Mouse (Mus musculus) brain, embryonic 14.5 days (tissue): ENCODE results near the gene 2810006K23Rik. TPM values are rescaled to one million over a fixed set of nuclear protein-coding genes. Genes with fewer than 3 reads are reported as not detected.
"Not testable (repeated sequence)": the region's sequence is repeated elsewhere in the genome, so short reads cannot be mapped to it uniquely, and the experiment has no call there.

Experiments used
- DNase-seq: peaks from one replicate; pipeline ENCODE4 v3.0.0-alpha.2; 2011; ENCODE audit warnings: low read depth
- CTCF ChIP-seq: fragments of 200-500 bp; IDR thresholded peaks from 2 replicates; pipeline ENCODE4 v1.5.1; 2012; ENCODE audit warnings: inconsistent platforms, mild to moderate bottlenecking, moderate library complexity, borderline replicate concordance; ENCODE audit not compliant: insufficient read depth, insufficient read length; ENCODE audit errors: extremely low read depth
- POLR2A ChIP-seq: fragments of 200-500 bp; IDR thresholded peaks from 2 replicates; pipeline ENCODE4 v1.6.1; 2012; ENCODE audit warnings: mild to moderate bottlenecking, inconsistent platforms, borderline replicate concordance; ENCODE audit not compliant: poor library complexity, insufficient read depth, insufficient read length, severe bottlenecking; ENCODE audit errors: extremely low read depth
- polyA plus RNA-seq: library from polyadenylated mRNA; depleted of rRNA; stranded (reverse); fragments of >200 nt; gene quantifications from 2 replicates; pipeline ENCODE4 v1.2.3, GENCODE M21; 2012; rRNA removed

2810006K23Rik gene
- 10.8 and 13.3 TPM in 2 replicates for polyA plus RNA-seq

DNA sequence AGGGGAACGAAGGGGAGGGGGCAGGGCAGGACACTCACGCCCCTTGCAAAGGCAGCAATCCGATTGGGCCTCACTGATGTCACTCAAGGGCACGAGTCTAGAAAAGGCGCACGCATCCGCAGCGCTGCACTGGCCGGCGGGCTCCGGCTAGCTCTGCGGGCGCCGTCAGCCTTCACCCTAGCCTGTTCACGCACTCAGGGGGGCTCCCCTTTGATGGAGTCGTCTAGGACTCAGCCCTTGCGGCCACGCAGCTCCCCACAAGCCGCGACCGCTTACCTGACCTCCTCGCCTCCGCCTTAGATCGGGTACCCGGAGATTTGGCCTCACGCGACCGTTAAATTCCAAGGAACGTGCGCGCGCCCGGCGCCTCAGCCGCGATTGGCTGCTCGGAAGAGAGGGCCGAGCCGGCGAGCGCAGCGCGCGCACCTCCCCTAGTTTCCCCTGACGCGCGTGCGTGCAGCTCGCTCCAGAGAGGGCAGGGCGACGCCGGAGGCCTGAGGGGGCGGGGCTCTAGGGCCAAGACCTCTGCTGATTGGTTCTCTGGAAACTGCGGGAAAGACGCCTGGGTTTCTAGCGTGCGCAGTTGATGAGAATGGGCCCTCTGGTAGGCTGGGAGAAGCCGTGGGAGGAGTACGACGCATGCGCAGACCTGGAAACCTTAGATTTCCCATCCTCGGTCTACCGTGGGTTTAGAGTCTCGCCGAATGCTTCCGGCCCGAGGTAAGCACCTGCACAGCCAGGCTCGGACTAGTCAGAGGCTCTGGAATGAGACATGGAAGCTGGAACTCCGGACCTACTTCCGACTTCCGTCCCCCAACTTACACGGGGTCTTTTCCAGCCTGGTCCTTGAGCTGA is at the start of gene 2810006K23Rik, which contains the start of gene Mphosph9:
Gene 2810006K23Rik (plus strand): TSS at position 580 of the 855 bp plus-strand sequence.
Gene Mphosph9 (minus strand): TSS at position 463 of the 855 bp plus-strand sequence.
- TF ChIP-seq POLR2A: peak; percentile 99
- no peak for TF ChIP-seq CTCF

DNA sequence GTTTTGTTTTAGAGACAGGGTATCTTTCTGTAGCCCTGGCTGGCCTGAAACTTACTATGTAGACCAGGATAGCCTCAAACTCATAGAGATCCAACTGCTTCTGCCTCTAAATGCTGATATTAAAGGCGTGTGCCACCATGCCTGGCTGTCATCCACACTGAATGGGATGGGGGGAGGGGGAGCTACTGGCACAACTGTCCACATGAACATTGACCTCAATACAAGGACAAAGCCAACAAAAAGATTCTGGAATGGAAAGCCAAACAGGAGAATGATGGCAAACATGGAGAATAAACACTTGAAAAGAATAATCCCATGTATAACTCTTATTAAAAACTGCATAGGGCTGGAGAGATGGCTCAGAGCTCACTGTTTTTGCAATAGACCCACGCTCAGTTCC is 45.0 kb upstream of the 2810006K23Rik start:
- no peak for DNase-seq
- TF ChIP-seq CTCF (no peak), POLR2A (no peak)

More for the DNA sequence above, at the start of gene 2810006K23Rik, which contains the start of gene Mphosph9:
- peak; percentile 100 for DNase-seq

DNA sequence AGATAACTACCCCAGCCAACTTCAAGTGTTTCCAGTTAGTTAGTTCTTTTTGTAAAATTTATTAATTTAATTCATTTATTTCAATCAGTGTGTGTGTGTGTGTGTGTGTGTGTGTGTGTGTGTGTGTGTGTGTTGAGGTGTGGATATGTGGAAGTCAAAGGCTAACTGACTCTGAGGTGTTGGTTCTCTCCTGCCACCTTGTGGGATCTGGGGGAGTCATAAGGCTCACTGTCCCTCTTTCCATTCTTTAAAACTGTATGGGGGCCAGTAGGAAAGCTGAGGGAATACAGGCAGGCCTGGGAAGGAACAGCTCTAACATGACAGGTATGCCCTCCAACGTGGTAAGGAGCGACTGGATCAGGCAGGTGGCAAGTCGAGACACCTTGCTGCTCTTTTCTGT is 43.6 kb upstream of the 2810006K23Rik start:
- TF ChIP-seq CTCF: peak; percentile 47; the same call in 1 of the 2 replicates
- TF ChIP-seq POLR2A: no peak
- peak; percentile 29 for DNase-seq

DNA sequence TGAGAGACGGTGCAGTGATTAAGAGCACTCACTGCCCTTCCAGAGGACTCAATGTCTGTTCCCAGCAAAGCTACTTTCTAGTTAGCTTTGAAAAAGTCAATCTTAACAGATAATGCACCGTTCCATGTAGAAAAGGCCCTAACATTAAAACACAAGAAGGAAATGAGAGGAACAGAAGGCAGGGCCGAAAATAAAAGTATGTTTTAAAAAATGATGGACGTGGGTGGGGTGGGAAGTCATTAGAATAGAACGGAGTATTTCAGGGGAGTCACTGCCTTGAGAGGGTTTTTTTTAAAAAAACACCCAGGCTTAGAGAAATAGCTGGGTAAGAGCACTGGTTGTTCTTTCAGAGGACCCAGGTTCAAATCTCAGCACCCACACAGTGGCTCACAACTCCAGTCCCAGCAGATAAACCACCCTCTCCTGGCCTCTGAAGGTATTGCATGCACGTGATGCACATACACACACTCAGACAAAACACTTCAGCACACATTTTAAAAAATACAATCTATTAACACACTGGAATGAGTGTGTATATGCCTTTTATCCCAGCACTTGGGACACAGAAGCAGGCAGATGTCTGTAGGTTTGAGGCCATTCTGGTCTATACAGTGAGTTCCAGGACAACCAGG is 40.2 kb upstream of the 2810006K23Rik start:
- DNase-seq: no peak
- TF ChIP-seq CTCF: peak; percentile 13; the same call in 1 of the 2 replicates
- no peak for TF ChIP-seq POLR2A

DNA sequence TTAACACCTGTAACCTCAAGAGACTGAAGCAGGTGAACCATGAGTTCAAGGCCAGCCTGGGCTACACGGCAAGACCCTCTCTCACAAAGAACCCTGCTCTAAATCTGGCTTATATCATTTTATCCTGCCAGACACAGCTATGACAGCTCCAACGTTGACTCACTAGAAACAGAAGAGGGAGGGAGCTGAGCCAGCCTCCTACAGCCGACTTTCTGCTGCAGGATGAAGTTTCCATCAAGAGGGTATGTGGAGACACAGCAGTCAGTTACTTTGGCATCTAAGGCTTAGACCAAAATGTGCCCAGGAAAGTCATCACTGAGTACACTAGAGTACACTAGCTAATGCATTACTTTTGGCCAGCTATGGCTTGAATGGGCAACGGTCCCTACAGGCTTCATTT is 37.7 kb upstream of the 2810006K23Rik start:
- no peak for TF ChIP-seq CTCF
- no peak for TF ChIP-seq POLR2A
- no peak for DNase-seq

DNA sequence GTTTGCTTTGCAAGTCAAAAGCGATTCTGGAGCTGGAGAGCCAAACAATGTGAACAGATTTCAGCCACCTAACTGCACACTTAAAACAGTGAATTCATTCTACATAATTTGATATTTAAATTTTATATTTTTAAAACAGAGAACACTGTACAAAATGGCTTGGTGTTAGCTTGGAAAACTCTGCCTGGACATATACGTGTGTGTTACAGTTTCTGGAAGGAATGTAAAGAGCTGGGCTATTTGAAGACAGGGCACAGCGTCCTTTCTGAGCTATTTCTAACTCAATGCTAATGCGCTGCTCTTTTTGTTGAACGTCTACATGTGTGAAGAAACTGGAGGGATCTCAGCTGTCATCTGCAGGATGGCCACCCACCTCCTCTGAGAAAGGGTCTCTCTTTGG is 33.9 kb upstream of the 2810006K23Rik start:
- TF ChIP-seq CTCF (no peak), POLR2A (no peak)
- no peak for DNase-seq

DNA sequence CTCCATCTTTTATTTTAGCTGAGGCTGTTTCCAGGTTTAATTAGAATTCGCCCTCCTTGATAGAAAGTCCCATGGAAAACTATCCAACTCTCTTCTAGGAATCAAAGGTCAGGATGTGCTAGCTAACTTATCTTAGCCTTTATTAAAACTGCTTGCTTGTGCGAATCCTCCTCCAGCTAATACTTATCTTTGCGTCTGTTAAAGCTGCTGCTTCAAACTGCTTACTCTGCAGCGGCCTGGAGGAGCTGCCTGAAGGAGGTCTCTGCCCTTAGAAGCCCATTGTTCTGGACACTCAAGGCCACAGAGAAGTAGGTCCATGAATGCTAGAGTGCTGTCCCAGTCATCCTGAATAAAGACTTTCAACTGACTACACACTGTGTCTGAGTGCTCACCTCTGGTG is 31.4 kb upstream of the 2810006K23Rik start:
- no peak for TF ChIP-seq POLR2A
- TF ChIP-seq CTCF: no peak
- no peak for DNase-seq

DNA sequence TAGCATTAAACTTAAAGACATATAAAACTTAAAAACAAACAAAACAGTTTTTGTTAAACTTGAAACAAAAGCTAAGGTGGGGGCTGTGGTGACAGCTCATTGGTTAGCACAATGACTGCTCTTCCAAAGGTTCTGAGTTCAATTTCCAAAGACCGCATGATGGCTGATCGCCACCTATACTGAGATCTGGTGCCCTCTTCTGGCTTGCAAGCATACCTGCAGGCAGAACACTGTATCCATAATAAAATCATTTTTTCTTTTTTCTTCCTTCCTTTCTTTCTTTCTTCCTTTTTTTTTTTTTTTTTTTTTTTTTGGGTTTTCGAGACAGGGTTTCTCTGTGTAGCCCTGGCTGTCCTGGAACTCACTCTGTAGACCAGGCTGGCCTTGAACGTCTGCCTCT is 28.6 kb upstream of the 2810006K23Rik start:
- peak; percentile 60; the same call in 1 of the 2 replicates for TF ChIP-seq CTCF
- DNase-seq: peak; percentile 38

DNA sequence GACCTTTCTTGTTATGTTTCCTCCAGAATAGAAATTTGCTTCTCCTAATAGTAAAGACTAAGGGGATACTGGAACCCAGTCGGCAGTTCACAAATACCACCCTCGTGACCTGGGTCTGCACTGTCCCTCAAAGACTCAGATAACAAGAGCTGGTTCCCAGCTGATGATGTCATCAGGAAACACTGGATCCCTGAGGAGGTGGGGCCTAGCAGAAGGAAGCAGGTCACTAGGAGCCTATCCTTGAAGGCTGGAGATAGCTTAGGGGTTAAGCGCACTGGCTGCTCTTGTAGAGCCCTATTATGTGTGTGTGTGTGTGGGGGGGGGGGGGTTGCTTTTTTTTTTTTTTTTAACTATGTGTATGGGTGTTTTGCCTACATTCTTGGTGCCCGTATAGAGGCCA is 27.8 kb upstream of the 2810006K23Rik start:
- no peak for DNase-seq
- TF ChIP-seq POLR2A: no peak
- no peak for TF ChIP-seq CTCF

DNA sequence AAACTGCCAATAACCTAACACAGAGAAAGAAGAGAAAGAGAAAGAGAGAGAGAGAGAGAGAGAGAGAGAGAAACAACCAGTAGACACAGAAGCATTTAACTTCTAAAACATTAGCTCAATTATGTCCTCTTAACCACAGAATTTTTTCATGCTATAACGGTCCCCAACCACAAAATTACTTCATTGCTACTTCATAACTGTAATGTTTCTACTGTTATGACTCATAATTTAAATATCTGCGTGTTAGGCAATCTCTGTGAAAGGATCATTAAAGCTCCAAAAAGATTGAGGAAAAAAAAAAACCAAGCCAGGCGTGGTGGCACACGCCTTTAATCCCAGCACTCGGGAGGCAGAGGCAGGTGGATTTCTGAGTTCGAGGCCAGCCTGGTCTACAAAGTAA is 25.0 kb upstream of the 2810006K23Rik start:
- DNase-seq: not testable (repeated sequence)

DNA sequence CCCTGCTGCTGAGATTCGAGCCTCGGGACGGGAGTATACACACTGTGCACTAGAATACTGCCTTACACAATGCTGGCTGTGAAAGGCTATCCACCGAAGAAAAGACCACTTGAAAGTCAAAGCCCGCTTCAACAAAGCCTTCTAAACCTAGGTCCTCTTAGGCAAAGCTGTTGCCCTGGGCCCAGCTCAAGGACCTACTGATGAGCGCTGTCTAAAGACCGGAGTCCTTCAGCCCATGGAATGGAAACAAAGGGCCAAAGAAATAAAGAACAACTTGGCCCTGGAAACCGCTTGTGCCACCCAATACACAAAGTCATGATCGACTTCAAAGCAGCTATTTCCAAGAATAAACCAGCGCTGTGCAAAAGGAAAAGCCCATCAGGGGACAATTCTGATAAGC is 18.7 kb upstream of the 2810006K23Rik start:
- TF ChIP-seq CTCF (no peak), POLR2A (no peak)
- DNase-seq: peak; percentile 56

DNA sequence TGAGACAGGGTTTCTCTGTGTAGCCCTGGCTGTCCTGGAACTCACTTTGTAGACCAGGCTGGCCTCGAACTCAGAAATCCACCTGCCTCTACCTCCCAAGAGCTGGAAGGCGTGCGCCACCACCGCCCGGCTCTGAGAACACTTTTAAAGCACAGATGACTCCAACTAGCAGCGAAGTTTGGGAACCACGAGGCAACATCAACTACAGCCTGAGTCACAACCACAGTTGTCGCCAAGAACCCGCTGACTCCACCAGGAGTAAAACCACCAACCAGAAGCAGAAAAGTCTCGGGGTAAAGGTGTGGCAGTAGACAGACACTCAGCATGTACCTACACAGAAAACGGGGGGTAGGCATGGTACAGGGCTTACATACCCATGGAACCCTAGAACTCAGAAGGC is 17.8 kb upstream of the 2810006K23Rik start:
- TF ChIP-seq POLR2A: no peak
- TF ChIP-seq CTCF: no peak
- no peak for DNase-seq

DNA sequence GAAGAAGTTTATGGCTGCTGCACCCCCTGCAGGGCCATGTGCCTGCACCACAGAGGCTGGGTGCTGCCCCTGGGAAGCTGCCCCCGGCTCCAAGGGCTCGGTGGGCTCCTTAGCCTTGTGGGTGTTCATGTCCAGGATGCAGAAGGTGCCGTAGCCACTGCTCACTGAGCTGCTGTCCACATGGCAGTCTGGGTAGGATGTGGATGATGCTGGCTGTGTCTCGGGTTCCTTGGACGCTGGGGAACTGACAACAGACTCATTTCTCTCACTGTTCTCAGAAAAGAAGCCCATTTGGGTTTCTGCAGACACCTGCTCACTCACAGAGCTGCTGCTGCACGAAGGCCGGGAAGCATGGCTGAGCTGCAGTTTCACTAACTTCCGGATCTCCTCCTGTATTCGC is 12.4 kb upstream of the 2810006K23Rik start:
- no peak for TF ChIP-seq CTCF
- no peak for TF ChIP-seq POLR2A
- no peak for DNase-seq
